Mouse (Mus musculus) liver, adult (tissue): ENCODE data around the gene Ddr1.

Source experiments
- GATA4 ChIP-seq: IDR thresholded peaks from 2 replicates; pipeline ENCODE4 v1.6.1; 2014; ENCODE audit warnings: mild to moderate bottlenecking, low read length; ENCODE audit not compliant: insufficient replicate concordance

Ddr1 gene

GRCm38 (mm10) chr17:35635202-35635601, 69.2 kb downstream of the Ddr1 start:
- TF ChIP-seq GATA4: no peak

GRCm38 (mm10) chr17:35633992-35634391, 70.4 kb downstream of the Ddr1 start:
- no peak for TF ChIP-seq GATA4
